Mouse (Mus musculus) MEL (cell line): ENCODE data around the gene Parva. TPM values are rescaled to one million over a fixed set of nuclear protein-coding genes. Genes with fewer than 3 reads are reported as not detected.

Source experiments
- DNase-seq: peaks from one replicate; pipeline ENCODE4 v3.0.0; 2011; ENCODE audit warnings: low read depth, low spot score
- H3K27ac ChIP-seq: 2 replicates; pipeline ENCODE4 v1.5.1; 2012; ENCODE audit warnings: low read depth, mild to moderate bottlenecking, control low read depth, low read length, moderate library complexity; ENCODE audit not compliant: control insufficient read depth
- H3K27me3 ChIP-seq, 2 experiments: fragments of 150-350 bp in 1 of 2; sonication (generic) in 1 of 2; 2 replicates each; pipeline ENCODE4 v1.6.1; 2012; ENCODE audit warnings: low read length in 2 of 2, mild to moderate bottlenecking in 2 of 2, improper control_type of control experiment in 1 of 2, moderate library complexity in 1 of 2; ENCODE audit not compliant: insufficient read depth in 2 of 2, control insufficient read depth in 1 of 2
- H3K36me3 ChIP-seq, 2 experiments: 2 replicates each; pipeline ENCODE4 v1.6.1; 2012 to 2014; ENCODE audit warnings: low read length in 2 of 2, improper control_type of control experiment in 1 of 2, inconsistent platforms in 1 of 2, mild to moderate bottlenecking in 1 of 2; ENCODE audit not compliant: insufficient read depth in 2 of 2, control insufficient read depth in 1 of 2
- H3K4me1 ChIP-seq, 2 experiments: fragments of 150-350 bp in 1 of 2; sonication (generic) in 1 of 2; 2 replicates each; pipeline ENCODE4 v1.6.1; 2012; ENCODE audit warnings: low read length in 2 of 2, improper control_type of control experiment in 1 of 2, mild to moderate bottlenecking in 1 of 2; ENCODE audit not compliant: insufficient read depth in 2 of 2, control insufficient read depth in 1 of 2
- H3K4me3 ChIP-seq, 2 experiments: fragments of 150-350 bp in 1 of 2; sonication (generic) in 1 of 2; 2 replicates each; pipeline ENCODE4 v1.5.1; 2012; ENCODE audit warnings: low read depth in 2 of 2, low read length in 2 of 2, mild to moderate bottlenecking in 2 of 2, moderate library complexity in 2 of 2, control low read depth in 1 of 2, improper control_type of control experiment in 1 of 2; ENCODE audit not compliant: control insufficient read depth in 1 of 2, insufficient read depth in 1 of 2
- H3K79me2 ChIP-seq: 2 replicates; pipeline ENCODE4 v1.6.1; 2012; ENCODE audit warnings: mild to moderate bottlenecking, low read length, moderate library complexity; ENCODE audit not compliant: control insufficient read depth, poor library complexity, insufficient read depth
- H3K9ac ChIP-seq: 2 replicates; pipeline ENCODE4 v1.6.1; 2012; ENCODE audit warnings: low read depth, mild to moderate bottlenecking, control low read depth, low read length, moderate library complexity; ENCODE audit not compliant: control insufficient read depth, poor library complexity, severe bottlenecking
- H3K9me3 ChIP-seq: fragments of 150-350 bp; sonication (generic); replicated peaks from 2 replicates; pipeline ENCODE4 v1.6.1; 2012; ENCODE audit warnings: mild to moderate bottlenecking, low read length, improper control_type of control experiment, moderate library complexity; ENCODE audit not compliant: insufficient read depth
- BHLHE40 ChIP-seq: IDR thresholded peaks from 2 replicates; pipeline ENCODE4 v1.6.1; 2012; ENCODE audit warnings: low read depth, mild to moderate bottlenecking, inconsistent platforms, low read length, improper control_type of control experiment, borderline replicate concordance
- CHD2 ChIP-seq: IDR thresholded peaks from 2 replicates; pipeline ENCODE4 v1.6.1; 2011; ENCODE audit warnings: low read length, improper control_type of control experiment
- ELF1 ChIP-seq: IDR thresholded peaks from 2 replicates; pipeline ENCODE4 v1.6.1; 2014; ENCODE audit warnings: low read depth, mild to moderate bottlenecking, inconsistent platforms, low read length, improper control_type of control experiment, moderate library complexity
- EP300 ChIP-seq, 2 experiments: IDR thresholded peaks; 2 replicates each; pipeline ENCODE4 v1.6.1; 2011; ENCODE audit warnings: improper control_type of control experiment in 2 of 2, low read length in 2 of 2, low read depth in 1 of 2, mild to moderate bottlenecking in 1 of 2
- HCFC1 ChIP-seq: IDR thresholded peaks from 2 replicates; pipeline ENCODE4 v1.6.1; 2012; ENCODE audit warnings: low read depth, mild to moderate bottlenecking, inconsistent platforms, low read length, improper control_type of control experiment, moderate library complexity
- MAFK ChIP-seq: IDR thresholded peaks from 2 replicates; pipeline ENCODE4 v1.6.1; 2011; ENCODE audit warnings: low read depth, mild to moderate bottlenecking, low read length, improper control_type of control experiment, borderline replicate concordance
- MAX ChIP-seq: IDR thresholded peaks from 2 replicates; pipeline ENCODE4 v1.6.1; 2011; ENCODE audit warnings: low read length, improper control_type of control experiment
- MAZ ChIP-seq: IDR thresholded peaks from 2 replicates; pipeline ENCODE4 v1.6.1; 2012; ENCODE audit warnings: low read depth, mild to moderate bottlenecking, inconsistent platforms, low read length, improper control_type of control experiment
- MEF2A ChIP-seq: IDR thresholded peaks from 2 replicates; pipeline ENCODE4 v1.6.1; 2014; ENCODE audit warnings: low read depth, mild to moderate bottlenecking, inconsistent platforms, low read length, improper control_type of control experiment; ENCODE audit not compliant: poor library complexity, insufficient replicate concordance, severe bottlenecking; ENCODE audit errors: extremely low read depth
- MXI1 ChIP-seq: IDR thresholded peaks from 2 replicates; pipeline ENCODE4 v1.6.1; 2011; ENCODE audit warnings: mild to moderate bottlenecking, low read depth, low read length, improper control_type of control experiment
- MYC ChIP-seq: IDR thresholded peaks from 2 replicates; pipeline ENCODE4 v1.6.1; 2011; ENCODE audit warnings: low read depth, mild to moderate bottlenecking, low read length, improper control_type of control experiment, moderate library complexity
- NELFE ChIP-seq: IDR thresholded peaks from 2 replicates; pipeline ENCODE4 v1.6.1; 2011; ENCODE audit warnings: low read depth, low read length, improper control_type of control experiment
- NRF1 ChIP-seq: IDR thresholded peaks from 2 replicates; pipeline ENCODE4 v1.6.1; 2014; ENCODE audit warnings: low read depth, mild to moderate bottlenecking, inconsistent platforms, low read length, improper control_type of control experiment, moderate library complexity; ENCODE audit not compliant: poor library complexity, insufficient read depth, severe bottlenecking
- POLR2A ChIP-seq, 2 experiments: IDR thresholded peaks; 2 replicates each; pipeline ENCODE4 v1.6.1; 2011 to 2012; ENCODE audit warnings: low read length in 2 of 2, mild to moderate bottlenecking in 2 of 2, control low read depth in 1 of 2, improper control_type of control experiment in 1 of 2, low read depth in 1 of 2, moderate library complexity in 1 of 2; ENCODE audit not compliant: control insufficient read depth in 1 of 2, insufficient read depth in 1 of 2, poor library complexity in 1 of 2
- POLR2AphosphoS2 ChIP-seq: IDR thresholded peaks from 2 replicates; pipeline ENCODE4 v1.6.1; 2011; ENCODE audit warnings: low read length, improper control_type of control experiment
- RAD21 ChIP-seq: IDR thresholded peaks from 2 replicates; pipeline ENCODE4 v1.6.1; 2011; ENCODE audit warnings: mild to moderate bottlenecking, low read depth, low read length, improper control_type of control experiment
- SMC3 ChIP-seq: IDR thresholded peaks from 2 replicates; pipeline ENCODE4 v1.6.1; 2011; ENCODE audit warnings: low read depth, low read length, improper control_type of control experiment
- TBP ChIP-seq: IDR thresholded peaks from 2 replicates; pipeline ENCODE4 v1.8.0; 2011; ENCODE audit warnings: low read depth, low read length, improper control_type of control experiment
- TCF12 ChIP-seq: IDR thresholded peaks from 2 replicates; pipeline ENCODE4 v1.6.1; 2014; ENCODE audit warnings: low read depth, mild to moderate bottlenecking, inconsistent platforms, low read length, improper control_type of control experiment, moderate library complexity
- USF2 ChIP-seq, 2 experiments: IDR thresholded peaks; 2 replicates each; pipeline ENCODE4 v1.6.1; 2011 to 2012; ENCODE audit warnings: improper control_type of control experiment in 2 of 2, low read length in 2 of 2, borderline replicate concordance in 1 of 2, inconsistent platforms in 1 of 2, low read depth in 1 of 2, mild to moderate bottlenecking in 1 of 2; ENCODE audit not compliant: insufficient read depth in 1 of 2
- ZMIZ1 ChIP-seq: IDR thresholded peaks from 2 replicates; pipeline ENCODE4 v1.6.1; 2012; ENCODE audit warnings: low read depth, mild to moderate bottlenecking, inconsistent platforms, low read length, improper control_type of control experiment, moderate library complexity
- polyA plus RNA-seq, 2 experiments: library from polyadenylated mRNA; stranded (reverse) in 1 of 2; unstranded in 1 of 2; fragments of >175 nt in 1 of 2; fragments of >200 nt in 1 of 2; gene quantifications; 2 replicates each; pipeline versions ENCODE4 v1.2.1 to v1.2.4; 2012; ENCODE audit warnings: low replicate concordance in 2 of 2, low read depth in 1 of 2; ENCODE audit not compliant: insufficient read length in 2 of 2, insufficient read depth in 1 of 2, missing spikeins in 1 of 2
- total RNA-seq: library from RNA; depleted of rRNA; stranded (reverse); fragments of 300-350 nt; gene quantifications from 2 replicates; pipeline ENCODE4 v1.2.3, GENCODE M21; 2012

Parva gene
- total and polyA plus RNA-seq, 3 experiments: not detected

- no peak overlapping the region for H3K9ac ChIP-seq
- no peak for DNase-seq
- no peaks in the 10 kb centered on the region for H3K4me1 ChIP-seq
- no peak overlapping the region for H3K27ac ChIP-seq
- TF ChIP-seq MEF2A: no peak
- no peak for TF ChIP-seq MAX
- TF ChIP-seq MAFK: no peak
- no peak for TF ChIP-seq TCF12
- no peak for TF ChIP-seq NELFE
- no peak for TF ChIP-seq SMC3
- TF ChIP-seq MAZ: no peak
- TF ChIP-seq EP300 (IDR thresholded peaks at IDR 0.05; ENCODE audit: low read depth in 1 of 2, low read length in 2 of 2): no peak
- TF ChIP-seq CHD2: no peak
- TF ChIP-seq BHLHE40: no peak
- no peak for TF ChIP-seq HCFC1
- no peak for TF ChIP-seq MXI1
- no peak for TF ChIP-seq ZMIZ1
- TF ChIP-seq POLR2AphosphoS2: no peak
- no peak for TF ChIP-seq ELF1
- no peak for TF ChIP-seq MYC
- H3K27me3 ChIP-seq: no peaks in the 10 kb centered on the region
- H3K79me2 ChIP-seq: no peaks in the 10 kb centered on the region
- H3K4me3 ChIP-seq: no peak overlapping the region
- no peaks in the 10 kb centered on the region for H3K36me3 ChIP-seq
- H3K9me3 ChIP-seq: no peaks in the 10 kb centered on the region
Measured at GRCm38 (mm10) chr7:112535408-112535921, 108.2 kb downstream of the Parva start.

- Histone ChIP-seq H3K9me3 (no peaks in the 10 kb centered on the region), H3K9ac (no peak overlapping the region), H3K4me1 (no peaks in the 10 kb centered on the region), H3K36me3 (no peaks in the 10 kb centered on the region), H3K27me3 (no peaks in the 10 kb centered on the region), H3K27ac (no peak overlapping the region), H3K79me2 (no peaks in the 10 kb centered on the region), H3K4me3 (no peak overlapping the region)
- no peak for TF ChIP-seq RAD21
- no peak for TF ChIP-seq USF2 (IDR thresholded peaks at IDR 0.05; ENCODE audit: borderline replicate concordance in 1 of 2, insufficient read depth in 1 of 2, low read depth in 1 of 2, low read length in 2 of 2)
- TF ChIP-seq MEF2A: no peak
- no peak for TF ChIP-seq TBP
- no peak for TF ChIP-seq NRF1
- no peak for TF ChIP-seq EP300 (IDR thresholded peaks at IDR 0.05; ENCODE audit: low read depth in 1 of 2, low read length in 2 of 2)
- TF ChIP-seq POLR2A (IDR thresholded peaks at IDR 0.05; ENCODE audit: control insufficient read depth in 1 of 2, insufficient read depth in 1 of 2, low read depth in 1 of 2, low read length in 2 of 2, poor library complexity in 1 of 2): no peak
- no peak for DNase-seq
Measured at GRCm38 (mm10) chr7:112549136-112549535, 121.8 kb downstream of the Parva start.
